Mouse (Mus musculus): ENCODE results near the gene Cox14. TPM values are rescaled to one million over a fixed set of nuclear protein-coding genes. Genes with fewer than 3 reads are reported as not detected.
"Not testable (repeated sequence)": the region's sequence is repeated elsewhere in the genome, so short reads cannot be mapped to it uniquely, and the experiment has no call there.

The Cox14 gene
- polyA plus RNA-seq, 1 experiment from 2014 or later, result 132 TPM

GRCm38 (mm10) chr15:99772881-99772924 is 47.3 kb downstream of the Cox14 start, which contains the start of gene Cers5:
Cers5 (minus strand) TSS chr15:99772885.
- not testable (repeated sequence) for H3K36me3 ChIP-seq; H3K9me3 ChIP-seq; H3K4me1 ChIP-seq; ATAC-seq (ENCODE audit: borderline replicate concordance, extremely low read depth, low FRiP score, low TSS enrichment); H3K27me3 ChIP-seq
- peak within 1 kb of the TSS; percentile 91 for H3K27ac ChIP-seq
- peak within 1 kb of the TSS; percentile 79 for H3K4me2 ChIP-seq
- H3K9ac ChIP-seq, result peak within 1 kb of the TSS; percentile 82
- H3K4me3 ChIP-seq, result peak within 1 kb of the TSS; percentile 61

GRCm38 (mm10) chr15:99772925-99773324 is 47.5 kb downstream of the Cox14 start:
- 0 out of 2 replicates have a peak, but pooled peaks cover 10% of the 10 kb centered on the region for H3K4me1 ChIP-seq
- WGBS, result 19% methylated on average over 3 of the region's 3 CpGs
- H3K27me3 ChIP-seq, result no peaks in the 10 kb centered on the region
- H3K9ac ChIP-seq, result no peak overlapping the region
- no peaks in the 10 kb centered on the region for H3K9me3 ChIP-seq
- H3K4me3 ChIP-seq, result no peak overlapping the region
- no peak for ATAC-seq (ENCODE audit: borderline replicate concordance, extremely low read depth, low FRiP score, low TSS enrichment)
- no peaks in the 10 kb centered on the region for H3K36me3 ChIP-seq
- H3K27ac ChIP-seq, result peak overlapping the region; percentile 91; the same call in 1 of the 2 replicates
- peak overlapping the region; percentile 79; the same call in 1 of the 2 replicates for H3K4me2 ChIP-seq

Other genes with a start within 250 kb of the Cox14 start
- gene Faim2, start 197.5 kb upstream of the Cox14 start, polyA plus RNA-seq (2015; fragmentation: Nextera tagmentation; extraction: Ambion mirVana), result 1.1 and 1.4 TPM in 2 replicates
- gene Aqp2, start 146.6 kb upstream of the Cox14 start, polyA plus RNA-seq (2015; fragmentation: Nextera tagmentation; extraction: Ambion mirVana), result 0.34 TPM in 1 of 2 replicates, not detected in the other
- gene Aqp5, start 134.8 kb upstream of the Cox14 start, polyA plus RNA-seq (2015; fragmentation: Nextera tagmentation; extraction: Ambion mirVana), result 1.5 and 1.9 TPM in 2 replicates
- gene Aqp6, start 124.2 kb upstream of the Cox14 start, polyA plus RNA-seq (2015; fragmentation: Nextera tagmentation; extraction: Ambion mirVana), result not detected in 2 replicates
- gene Racgap1, start 74.0 kb upstream of the Cox14 start, polyA plus RNA-seq (2015; fragmentation: Nextera tagmentation; extraction: Ambion mirVana), result 174 and 186 TPM in 2 replicates
- gene Asic1, start 55.2 kb upstream of the Cox14 start, polyA plus RNA-seq (2015; fragmentation: Nextera tagmentation; extraction: Ambion mirVana), result 1.4 and 1.8 TPM in 2 replicates
- gene Smarcd1, start 23.5 kb upstream of the Cox14 start, polyA plus RNA-seq (2015; fragmentation: Nextera tagmentation; extraction: Ambion mirVana), result 41.1 and 50.7 TPM in 2 replicates
- not detected in 2 replicates for gene Gm17349, start 20.1 kb upstream of the Cox14 start, polyA plus RNA-seq (2015; fragmentation: Nextera tagmentation; extraction: Ambion mirVana)
- 0.82 and 1.1 TPM in 2 replicates for gene Gpd1, start 8.1 kb upstream of the Cox14 start, polyA plus RNA-seq (2015; fragmentation: Nextera tagmentation; extraction: Ambion mirVana)
- gene Cers5, start 47.3 kb downstream of the Cox14 start, polyA plus RNA-seq (2015; fragmentation: Nextera tagmentation; extraction: Ambion mirVana), result 75.3 and 78.0 TPM in 2 replicates
- 37.9 and 43.6 TPM in 2 replicates for gene Lima1, start 149.8 kb downstream of the Cox14 start, polyA plus RNA-seq (2015; fragmentation: Nextera tagmentation; extraction: Ambion mirVana)
- gene Fam186a, start 241.4 kb downstream of the Cox14 start, polyA plus RNA-seq (2015; fragmentation: Nextera tagmentation; extraction: Ambion mirVana), result 0.03 TPM in 1 of 2 replicates, not detected in the other
- gene Larp4, start 244.4 kb downstream of the Cox14 start, polyA plus RNA-seq (2015; fragmentation: Nextera tagmentation; extraction: Ambion mirVana), result 30.8 and 31.3 TPM in 2 replicates

All from lung, embryonic 15.5 days (tissue).